Mouse (Mus musculus): ENCODE data around the gene Fam117a.
"Not testable (repeated sequence)": the region's sequence is repeated elsewhere in the genome, so short reads cannot be mapped to it uniquely, and the experiment has no call there.

Fam117a gene

GRCm38 (mm10) chr11:95389006-95389405 is 52.2 kb downstream of the Fam117a start:
- no peak for ATAC-seq (ENCODE audit: insufficient number of reproducible peaks, low FRiP score, low TSS enrichment)

GRCm38 (mm10) chr11:95390420-95390819 is 53.6 kb downstream of the Fam117a start:
- no peak for ATAC-seq (ENCODE audit: insufficient number of reproducible peaks, low FRiP score, low TSS enrichment)

GRCm38 (mm10) chr11:95391201-95391600 is 54.4 kb downstream of the Fam117a start:
- ATAC-seq (ENCODE audit: insufficient number of reproducible peaks, low FRiP score, low TSS enrichment), result no peak

GRCm38 (mm10) chr11:95391743-95392142 is 54.9 kb downstream of the Fam117a start:
- ATAC-seq (ENCODE audit: insufficient number of reproducible peaks, low FRiP score, low TSS enrichment), result peak; percentile 62; the same call in 1 of the 2 replicates

DNA sequence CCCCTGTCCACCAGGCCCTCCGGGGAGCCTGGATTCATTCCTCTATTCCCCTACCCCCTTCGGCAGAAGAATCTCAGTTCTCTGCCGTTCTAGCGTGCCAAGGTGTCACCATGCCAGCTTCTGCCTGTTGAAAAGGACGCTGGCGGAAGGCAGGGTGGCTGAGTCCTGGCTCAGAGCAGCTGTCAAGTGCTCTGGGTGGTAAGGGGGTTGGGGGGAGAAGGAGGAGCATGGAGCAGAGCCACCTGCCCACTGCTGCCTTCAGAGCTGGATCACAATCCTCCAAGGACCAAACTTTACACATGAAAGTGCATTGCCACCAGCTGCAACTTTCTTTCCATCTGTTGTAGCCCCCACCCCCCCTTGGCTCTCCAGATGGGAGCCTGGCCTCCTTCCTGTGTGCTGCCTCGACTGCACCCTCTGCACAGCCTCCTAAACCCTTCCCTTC is 55.4 kb downstream of the Fam117a start:
- peak; percentile 54; the same call in 1 of the 2 replicates for ATAC-seq (ENCODE audit: insufficient number of reproducible peaks, low FRiP score, low TSS enrichment)

- no peak for ATAC-seq (ENCODE audit: insufficient number of reproducible peaks, low FRiP score, low TSS enrichment)
Measured at GRCm38 (mm10) chr11:95392708-95393499, 56.1 kb downstream of the Fam117a start.

GRCm38 (mm10) chr11:95393500-95393816 is 56.6 kb downstream of the Fam117a start:
- no peak for ATAC-seq (ENCODE audit: insufficient number of reproducible peaks, low FRiP score, low TSS enrichment)

GRCm38 (mm10) chr11:95394112-95394511 is 57.3 kb downstream of the Fam117a start:
- ATAC-seq (ENCODE audit: insufficient number of reproducible peaks, low FRiP score, low TSS enrichment), result no peak

DNA sequence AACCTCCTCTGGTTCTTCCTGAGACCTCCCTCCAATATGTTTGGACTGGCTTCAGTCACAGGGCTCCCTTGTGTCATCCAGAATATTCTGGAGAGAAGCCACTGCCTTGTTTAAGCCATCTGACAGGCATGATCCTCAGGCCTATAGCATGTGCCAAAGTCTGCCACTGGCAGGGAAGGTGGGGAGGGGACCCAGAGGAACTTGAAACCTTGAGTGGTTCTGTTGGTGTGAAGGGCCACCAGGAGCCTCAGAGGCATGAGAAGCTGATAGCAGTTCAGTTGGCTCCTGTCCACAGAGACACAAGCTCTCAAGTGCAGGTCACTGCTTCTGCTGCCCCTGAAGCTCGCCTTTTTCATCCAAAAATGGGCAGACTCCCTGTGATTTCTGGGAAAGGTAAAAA is 59.7 kb downstream of the Fam117a start:
- ATAC-seq (ENCODE audit: insufficient number of reproducible peaks, low FRiP score, low TSS enrichment), result peak; percentile 16; the same call in 1 of the 2 replicates

DNA sequence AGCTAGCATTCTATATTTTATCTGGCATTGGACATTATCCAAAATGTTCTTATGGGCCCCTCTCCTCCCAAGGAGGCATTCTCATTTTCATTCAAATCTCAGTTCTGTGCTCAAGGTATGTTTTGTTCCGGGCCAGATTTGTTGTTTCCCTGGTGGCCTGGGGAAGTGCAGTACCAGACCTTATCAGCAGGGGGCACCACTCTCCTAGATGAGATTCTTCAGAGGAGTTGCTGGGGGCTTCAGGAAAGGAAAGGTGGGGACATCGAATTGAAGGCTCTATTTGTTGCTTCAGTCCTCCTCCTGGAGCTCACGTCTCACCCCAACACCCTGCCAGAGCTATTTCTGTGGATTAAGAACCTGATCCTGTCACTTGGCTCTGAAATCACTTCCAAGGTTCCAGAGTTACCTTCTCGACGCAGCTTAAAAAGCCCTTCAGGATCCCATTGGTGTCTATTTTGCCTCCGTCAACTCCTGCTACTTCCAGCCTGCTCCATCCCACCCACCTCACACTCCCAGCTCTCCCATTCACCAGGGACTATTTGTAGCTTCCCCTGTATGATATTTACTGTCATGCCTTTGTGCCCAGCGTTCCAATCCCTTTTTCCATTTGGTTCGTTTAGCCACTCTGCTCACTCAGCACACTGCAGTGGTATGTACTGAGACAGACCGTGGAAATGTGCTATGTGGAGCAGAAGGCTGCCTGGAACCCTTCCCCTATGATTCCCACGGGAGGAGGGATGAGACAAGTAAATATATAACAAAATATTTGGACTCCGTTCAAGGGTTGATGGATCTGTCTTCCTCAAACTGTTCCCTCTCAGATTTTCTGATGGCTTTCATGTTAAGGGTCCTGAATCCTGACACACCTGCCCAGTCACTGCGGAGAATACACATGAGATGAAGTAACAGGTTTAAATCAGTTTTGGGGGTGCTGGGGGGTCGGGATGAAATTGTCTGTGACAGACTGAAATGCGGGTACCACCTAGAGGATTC is 61.3 kb downstream of the Fam117a start:
- no peak for ATAC-seq (ENCODE audit: insufficient number of reproducible peaks, low FRiP score, low TSS enrichment)

GRCm38 (mm10) chr11:95399520-95400020 is 62.8 kb downstream of the Fam117a start:
- ATAC-seq (ENCODE audit: insufficient number of reproducible peaks, low FRiP score, low TSS enrichment), result no peak

- no peak for ATAC-seq (ENCODE audit: insufficient number of reproducible peaks, low FRiP score, low TSS enrichment)
Measured at GRCm38 (mm10) chr11:95401568-95401967, 64.8 kb downstream of the Fam117a start.

DNA sequence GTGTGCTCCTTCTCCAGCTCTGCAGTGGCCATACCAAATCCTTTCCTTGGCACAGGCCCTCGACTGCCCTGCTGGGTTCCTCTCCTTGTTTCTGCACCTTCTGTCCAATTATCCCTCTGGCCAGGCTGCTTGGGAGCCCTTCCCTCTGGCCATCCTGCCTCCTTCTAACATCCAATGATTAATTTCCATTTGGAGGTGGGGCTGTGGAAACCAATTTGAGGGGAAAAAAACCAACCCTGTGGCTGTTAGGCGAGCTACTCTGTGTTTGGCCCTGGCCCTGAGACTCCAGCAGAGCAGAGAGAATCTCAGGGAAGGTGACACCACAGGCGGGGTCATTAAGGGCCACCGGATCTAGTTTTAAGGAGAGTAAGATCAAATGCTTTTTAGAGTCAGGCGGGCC is 65.4 kb downstream of the Fam117a start:
- peak; percentile 87 for ATAC-seq (ENCODE audit: insufficient number of reproducible peaks, low FRiP score, low TSS enrichment)

DNA sequence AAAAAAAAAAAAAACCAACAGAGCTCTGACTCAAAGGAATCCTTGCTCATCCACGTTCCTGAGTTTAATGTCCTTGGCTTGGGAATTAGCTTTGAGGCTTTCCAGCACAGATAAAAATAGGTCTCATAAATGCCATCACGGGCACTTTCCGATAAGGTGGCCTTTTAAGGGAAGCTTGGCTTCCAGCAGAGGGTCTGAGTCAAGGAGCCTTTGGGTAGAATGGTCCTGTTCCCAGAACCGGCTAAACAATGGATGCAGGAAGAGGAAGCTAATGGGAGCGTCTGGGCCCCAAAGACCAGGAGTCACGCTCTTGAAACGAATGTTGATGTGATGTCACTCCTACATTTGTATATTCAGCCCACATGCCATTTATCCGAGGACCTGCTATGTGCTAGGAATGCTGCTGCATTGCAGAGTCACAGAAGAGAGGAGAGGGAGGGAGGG is 65.9 kb downstream of the Fam117a start:
- 0 out of 2 replicates have a peak, but pooled peaks have one; percentile 6 for ATAC-seq (ENCODE audit: insufficient number of reproducible peaks, low FRiP score, low TSS enrichment)

DNA sequence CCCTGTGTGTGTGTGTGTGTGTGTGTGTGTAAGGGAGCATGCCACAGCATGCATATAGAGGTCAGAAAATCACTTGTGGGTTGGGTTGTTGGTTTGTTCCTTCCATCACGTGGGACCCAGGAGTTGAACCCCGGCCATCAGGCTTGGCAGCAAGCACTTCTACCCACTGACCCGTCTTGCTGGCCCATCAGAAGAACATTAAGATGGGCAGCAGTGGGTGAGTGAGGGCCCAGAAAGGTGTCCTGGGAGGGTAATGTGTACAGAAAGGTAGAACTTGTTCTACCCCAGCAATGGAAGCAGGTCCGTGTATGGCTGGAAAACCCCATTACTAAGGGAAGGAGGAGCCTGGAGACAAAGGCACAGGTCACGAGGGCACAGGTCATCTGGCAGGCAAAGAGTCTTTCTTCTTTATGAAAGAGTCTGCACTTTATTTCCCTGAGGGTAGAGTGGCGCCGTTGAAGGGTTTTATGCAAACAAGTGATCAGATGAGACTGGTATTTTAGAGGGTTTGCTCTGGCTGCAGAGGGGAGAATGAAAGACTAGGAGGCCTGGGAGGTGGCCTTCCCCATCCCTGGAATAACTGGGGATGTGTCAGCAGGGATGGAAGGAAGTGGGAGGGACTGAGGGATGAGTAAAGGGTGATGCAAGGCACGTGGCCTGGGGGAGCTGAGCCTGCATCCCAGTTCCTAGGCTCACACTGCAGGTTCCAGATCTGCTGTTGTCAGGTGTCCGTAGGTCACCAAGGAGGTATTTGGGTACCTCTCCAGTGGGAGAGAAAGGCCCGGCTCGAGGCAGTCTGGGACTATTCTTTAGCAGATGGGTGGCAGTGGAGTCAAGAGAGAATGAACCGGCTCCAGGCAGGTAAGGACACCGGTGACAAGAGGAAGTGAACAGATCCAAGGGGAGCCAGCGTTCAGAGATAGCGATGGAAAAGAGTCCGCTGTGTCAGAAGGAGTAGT is 66.8 kb downstream of the Fam117a start:
- no peak for ATAC-seq (ENCODE audit: insufficient number of reproducible peaks, low FRiP score, low TSS enrichment)

DNA sequence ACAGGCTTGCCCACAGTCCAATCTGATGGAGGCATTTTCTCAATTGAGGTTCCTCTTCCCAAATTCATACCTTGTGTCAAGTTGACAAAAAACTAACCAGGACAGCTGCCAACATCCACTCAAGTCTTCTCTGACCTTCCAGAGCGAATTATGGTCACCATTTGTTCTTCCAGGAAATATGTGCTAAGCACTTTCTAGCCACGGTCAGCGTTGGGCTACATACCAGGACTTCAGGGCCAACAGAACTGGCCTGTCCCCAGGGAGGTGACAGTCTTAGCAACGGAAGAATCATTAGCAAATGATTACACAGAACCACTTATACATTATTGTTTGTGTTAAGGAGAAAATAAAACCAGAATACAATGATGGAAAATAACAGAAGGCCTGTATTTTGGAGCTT is 69.0 kb downstream of the Fam117a start:
- no peak for ATAC-seq (ENCODE audit: insufficient number of reproducible peaks, low FRiP score, low TSS enrichment)

DNA sequence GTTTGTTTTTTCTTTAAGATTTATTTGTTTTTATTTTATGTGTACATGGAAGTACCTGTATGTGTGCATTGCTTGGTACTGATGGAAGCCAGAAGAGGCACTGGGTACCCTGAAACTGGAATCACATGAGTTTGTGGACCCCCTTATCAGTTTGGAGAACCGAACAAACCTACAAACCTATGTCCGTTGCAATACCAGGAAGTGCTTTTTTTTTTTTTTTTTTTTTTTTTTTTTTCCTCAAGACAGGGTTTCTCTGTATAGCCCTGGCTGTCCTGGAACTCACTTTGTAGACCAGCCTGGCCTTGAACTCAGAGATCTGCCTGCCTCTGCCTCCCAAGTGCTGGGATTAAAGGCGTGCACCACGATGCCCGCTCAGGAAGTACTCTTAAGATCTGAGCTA is 69.6 kb downstream of the Fam117a start:
- ATAC-seq (ENCODE audit: insufficient number of reproducible peaks, low FRiP score, low TSS enrichment), result not testable (repeated sequence)

DNA sequence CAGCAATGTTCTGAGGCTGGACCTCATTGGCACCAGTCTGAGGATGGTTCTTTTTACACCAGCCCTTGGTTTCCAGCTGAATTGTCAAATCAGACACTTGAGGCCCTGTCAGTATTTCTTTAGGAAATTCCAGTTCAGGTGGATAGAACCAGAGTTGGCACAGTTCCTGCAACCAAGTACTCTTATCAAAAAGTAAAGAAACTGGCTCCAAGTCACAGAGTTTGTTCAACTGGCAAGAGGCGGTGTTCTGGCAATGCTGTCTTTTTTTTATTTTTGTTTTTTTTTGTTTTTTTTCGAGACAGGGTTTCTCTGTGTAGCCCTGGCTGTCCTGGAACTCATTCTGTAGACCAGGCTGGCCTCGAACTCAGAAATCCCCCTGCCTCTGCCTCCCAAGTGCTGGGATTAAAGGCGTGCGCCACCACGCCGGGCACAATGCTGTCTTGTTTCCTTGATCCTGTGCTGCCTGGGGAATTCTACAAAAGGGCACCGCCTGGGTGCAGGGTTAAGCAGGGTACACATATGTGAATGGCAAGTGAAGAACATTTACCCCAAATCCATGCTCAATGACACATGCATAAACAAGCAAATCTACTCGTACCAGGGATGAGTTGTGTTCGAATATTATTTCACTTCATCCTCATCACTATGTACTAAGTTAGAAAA is 72.8 kb downstream of the Fam117a start:
- ATAC-seq (ENCODE audit: insufficient number of reproducible peaks, low FRiP score, low TSS enrichment), result no peak

DNA sequence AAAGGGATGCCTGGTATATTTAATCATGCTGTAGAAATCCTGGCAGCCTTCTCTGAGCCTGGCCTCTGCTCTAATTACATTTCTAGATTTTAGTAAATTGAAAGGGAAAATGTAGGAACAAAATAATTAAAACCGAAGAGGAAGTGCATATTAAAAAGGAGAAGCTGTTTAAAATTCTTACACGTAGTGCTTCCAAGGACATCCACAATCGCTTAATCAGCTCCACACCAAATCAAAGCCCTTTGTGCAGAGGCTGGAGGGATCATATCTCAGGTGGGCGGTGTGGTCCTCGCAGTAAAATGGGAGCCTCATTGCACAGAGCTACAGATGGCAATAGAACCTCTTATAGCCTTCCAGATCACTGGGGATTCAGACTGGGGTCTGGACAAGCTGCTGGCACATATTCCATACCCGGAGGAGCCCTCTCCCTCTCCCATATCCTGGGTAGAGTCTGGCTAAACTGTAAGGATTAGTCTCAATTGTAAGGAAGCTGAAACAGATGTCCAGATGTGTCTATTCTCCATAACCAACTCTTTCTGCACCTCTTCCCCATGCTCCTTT is 74.7 kb downstream of the Fam117a start:
- no peak for ATAC-seq (ENCODE audit: insufficient number of reproducible peaks, low FRiP score, low TSS enrichment)

Measured in cerebellum, adult (tissue).